Mouse (Mus musculus): ENCODE measurements around the gene Uqcrfs1. TPM values are rescaled to one million over a fixed set of nuclear protein-coding genes. Genes with fewer than 3 reads are reported as not detected.

The Uqcrfs1 gene
- 441 and 479 TPM in 2 replicates for polyA plus RNA-seq (2012; rRNA removed)

DNA sequence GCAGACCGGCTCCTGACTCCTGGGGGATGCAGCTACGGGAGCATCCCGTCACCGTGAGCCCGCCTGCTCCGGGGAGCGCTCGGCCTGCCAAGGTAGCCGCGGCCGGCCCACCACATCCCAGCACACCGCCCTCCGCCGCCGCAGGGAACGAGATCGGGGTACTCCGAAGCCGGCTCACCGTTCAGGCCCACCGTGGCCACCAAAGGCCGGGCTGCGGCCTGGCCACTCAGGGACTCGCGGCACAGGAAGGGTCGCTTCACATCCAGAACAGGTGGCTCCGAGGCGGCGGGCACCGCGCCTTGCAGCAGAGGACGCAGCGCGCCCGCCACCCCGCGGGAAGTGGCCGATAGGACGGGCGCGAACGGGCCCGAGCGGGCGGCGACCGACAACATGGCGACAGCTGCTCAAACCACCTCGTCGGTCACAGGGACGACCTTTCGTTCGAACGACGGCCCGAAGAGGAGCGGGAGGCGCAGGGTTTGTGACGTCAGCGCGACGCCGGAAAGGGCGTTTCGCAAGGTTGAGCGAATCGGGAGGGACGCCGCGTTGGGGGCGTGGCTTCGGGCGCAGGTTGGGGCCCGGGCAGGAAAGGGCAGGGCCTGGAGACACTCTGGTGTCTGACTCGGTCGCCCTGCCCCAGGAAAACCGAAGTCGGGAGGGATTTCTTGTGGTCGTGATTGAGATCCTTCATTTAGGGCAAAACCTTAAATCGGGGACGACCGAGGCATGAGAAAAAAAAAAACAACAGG, at the start of gene Uqcrfs1:
Uqcrfs1 (minus strand) TSS at position 507 of the 749 bp plus-strand sequence.
- under 1% methylated on average over 82 of the region's 82 CpGs for WGBS
- H3K27ac ChIP-seq (ENCODE audit: insufficient read depth, low read depth, low read length), result peak within 1 kb of the TSS; percentile 98
- TF ChIP-seq POLR2A (IDR thresholded peaks at IDR 0.05; ENCODE audit: low read depth, low read length) (peak; percentile 87), CTCF (conservative IDR thresholded peaks at IDR 0.05; ENCODE audit: insufficient read depth, insufficient read length, low read depth, low read length) (no peak)

DNA sequence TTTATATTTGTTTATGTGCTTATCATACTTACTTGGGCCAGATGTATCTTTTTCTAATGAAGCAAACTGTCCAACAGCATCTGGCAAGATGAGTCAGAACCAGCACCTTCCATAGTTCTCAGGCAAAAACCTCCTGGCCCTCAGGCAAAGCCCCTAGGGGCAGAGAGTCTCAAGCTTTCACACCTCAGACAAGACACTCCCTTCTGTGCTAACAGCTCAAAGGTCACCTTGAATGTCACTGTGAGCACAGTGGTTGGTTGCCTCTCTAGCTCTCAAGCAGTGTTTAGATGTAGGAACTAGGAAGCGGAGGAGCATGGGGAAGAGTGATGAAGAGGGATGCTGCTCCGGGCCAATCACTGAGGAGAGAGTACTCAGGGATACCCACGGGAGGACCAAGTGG, 40.6 kb upstream of the Uqcrfs1 start:
- no peak for DNase-seq
- no peak for TF ChIP-seq CTCF (conservative IDR thresholded peaks at IDR 0.05; ENCODE audit: insufficient read depth, insufficient read length, low read depth, low read length)
- no peak for TF ChIP-seq POLR2A (IDR thresholded peaks at IDR 0.05; ENCODE audit: low read depth, low read length)
- no peaks in the 10 kb centered on the region for H3K4me1 ChIP-seq (ENCODE audit: control insufficient read depth, insufficient read depth, low read length)
- H3K27ac ChIP-seq (ENCODE audit: insufficient read depth, low read depth, low read length), result no peak overlapping the region
- H3K27me3 ChIP-seq (replicated peaks; ENCODE audit: control insufficient read depth, insufficient read depth, low read length), result no peaks in the 10 kb centered on the region
- H3K4me3 ChIP-seq (ENCODE audit: insufficient read depth, low read depth, low read length), result no peak overlapping the region
- no peaks in the 10 kb centered on the region for H3K36me3 ChIP-seq (ENCODE audit: control insufficient read depth, insufficient read depth, low read length)
- WGBS, result 92% methylated on average over 3 of the region's 3 CpGs

More for the DNA sequence above, at the start of gene Uqcrfs1:
- Histone ChIP-seq H3K4me3 (ENCODE audit: insufficient read depth, low read depth, low read length) (peak within 1 kb of the TSS; percentile 99), H3K36me3 (ENCODE audit: control insufficient read depth, insufficient read depth, low read length) (peaks cover under 1% of the 10 kb centered on the region; the same call in 1 of the 2 replicates), H3K4me1 (ENCODE audit: control insufficient read depth, insufficient read depth, low read length) (peaks cover 4% of the 10 kb centered on the region; the same call in 1 of the 2 replicates), H3K27me3 (replicated peaks; ENCODE audit: control insufficient read depth, insufficient read depth, low read length) (no peaks in the 10 kb centered on the region)
- peak; percentile 98 for DNase-seq

DNA sequence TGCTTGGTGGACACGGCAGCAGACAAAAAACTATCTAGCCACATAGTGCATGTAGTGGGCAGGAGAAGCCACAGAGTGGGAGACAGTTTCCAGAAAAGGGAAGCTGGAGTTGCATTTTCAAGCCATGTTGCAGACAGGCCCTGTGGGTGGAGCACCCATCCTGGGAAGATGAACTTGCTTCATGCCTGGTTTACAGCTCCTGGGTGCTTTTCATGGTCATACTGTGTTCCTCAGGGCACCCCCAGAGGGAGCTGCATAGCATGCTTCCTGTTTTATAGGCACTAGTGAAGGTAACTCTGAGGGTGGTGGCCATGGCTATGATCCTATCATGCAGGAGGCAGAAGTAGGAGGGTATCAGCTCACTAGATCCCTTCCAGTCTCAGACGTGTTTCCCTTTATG, 37.4 kb upstream of the Uqcrfs1 start:
- H3K27ac ChIP-seq (ENCODE audit: insufficient read depth, low read depth, low read length), result no peak overlapping the region
- peak; percentile 1 for DNase-seq
- 69% methylated on average over 2 of the region's 2 CpGs for WGBS
- no peaks in the 10 kb centered on the region for H3K36me3 ChIP-seq (ENCODE audit: control insufficient read depth, insufficient read depth, low read length)
- TF ChIP-seq CTCF (conservative IDR thresholded peaks at IDR 0.05; ENCODE audit: insufficient read depth, insufficient read length, low read depth, low read length) (no peak), POLR2A (IDR thresholded peaks at IDR 0.05; ENCODE audit: low read depth, low read length) (no peak)
- no peaks in the 10 kb centered on the region for H3K4me1 ChIP-seq (ENCODE audit: control insufficient read depth, insufficient read depth, low read length)
- no peaks in the 10 kb centered on the region for H3K27me3 ChIP-seq (replicated peaks; ENCODE audit: control insufficient read depth, insufficient read depth, low read length)
- H3K4me3 ChIP-seq (ENCODE audit: insufficient read depth, low read depth, low read length), result no peak overlapping the region

DNA sequence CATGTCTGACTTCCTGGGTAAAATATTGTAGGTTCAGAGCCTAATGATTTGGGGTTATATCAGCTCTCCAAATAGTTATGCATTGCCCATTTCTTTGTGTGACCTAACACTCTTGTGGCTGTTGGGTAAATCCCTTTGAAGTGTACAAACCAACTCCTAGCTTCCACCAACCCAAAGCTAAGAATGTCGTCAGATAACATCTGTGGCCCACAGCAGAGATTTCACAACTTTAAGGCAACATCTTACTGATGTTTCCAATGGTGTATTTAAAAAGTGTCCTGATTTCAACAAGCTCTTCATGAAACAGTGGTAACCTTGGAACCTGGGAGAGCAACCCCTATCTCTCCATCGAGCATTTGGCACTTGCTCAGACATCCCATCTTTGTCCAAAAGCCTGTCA, 33.6 kb upstream of the Uqcrfs1 start:
- H3K27me3 ChIP-seq (replicated peaks; ENCODE audit: control insufficient read depth, insufficient read depth, low read length), result no peaks in the 10 kb centered on the region
- H3K36me3 ChIP-seq (ENCODE audit: control insufficient read depth, insufficient read depth, low read length), result no peaks in the 10 kb centered on the region
- no peak overlapping the region for H3K4me3 ChIP-seq (ENCODE audit: insufficient read depth, low read depth, low read length)
- TF ChIP-seq POLR2A (IDR thresholded peaks at IDR 0.05; ENCODE audit: low read depth, low read length) (no peak), CTCF (conservative IDR thresholded peaks at IDR 0.05; ENCODE audit: insufficient read depth, insufficient read length, low read depth, low read length) (no peak)
- H3K4me1 ChIP-seq (ENCODE audit: control insufficient read depth, insufficient read depth, low read length), result no peaks in the 10 kb centered on the region
- DNase-seq, result no peak
- no peak overlapping the region for H3K27ac ChIP-seq (ENCODE audit: insufficient read depth, low read depth, low read length)
- 73% methylated on average over 2 of the region's 2 CpGs for WGBS

DNA sequence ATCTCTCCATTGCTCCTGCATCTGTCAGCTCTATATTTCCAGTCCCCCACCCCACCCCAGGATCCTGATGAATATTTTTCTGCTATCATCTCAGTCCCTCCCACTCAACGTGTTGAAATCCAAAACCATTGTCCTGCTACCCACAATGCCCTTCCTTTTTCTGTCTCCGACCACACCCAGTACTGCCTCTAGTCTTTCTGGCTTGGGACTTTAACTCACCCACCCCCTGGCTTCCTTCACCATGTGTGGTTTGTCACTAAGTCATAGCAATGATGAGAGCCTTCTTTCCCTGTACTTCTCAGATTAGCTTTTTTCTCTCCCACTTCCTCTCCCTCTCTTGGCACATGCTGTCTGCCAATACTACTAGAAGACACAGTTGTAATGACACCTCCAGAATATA, 31.7 kb upstream of the Uqcrfs1 start:
- 55% methylated on average over 2 of the region's 2 CpGs for WGBS
- no peaks in the 10 kb centered on the region for H3K4me1 ChIP-seq (ENCODE audit: control insufficient read depth, insufficient read depth, low read length)
- no peak overlapping the region for H3K4me3 ChIP-seq (ENCODE audit: insufficient read depth, low read depth, low read length)
- H3K27me3 ChIP-seq (replicated peaks; ENCODE audit: control insufficient read depth, insufficient read depth, low read length), result no peaks in the 10 kb centered on the region
- no peak overlapping the region for H3K27ac ChIP-seq (ENCODE audit: insufficient read depth, low read depth, low read length)
- DNase-seq, result no peak
- TF ChIP-seq CTCF (conservative IDR thresholded peaks at IDR 0.05; ENCODE audit: insufficient read depth, insufficient read length, low read depth, low read length) (no peak), POLR2A (IDR thresholded peaks at IDR 0.05; ENCODE audit: low read depth, low read length) (no peak)
- H3K36me3 ChIP-seq (ENCODE audit: control insufficient read depth, insufficient read depth, low read length), result no peaks in the 10 kb centered on the region

DNA sequence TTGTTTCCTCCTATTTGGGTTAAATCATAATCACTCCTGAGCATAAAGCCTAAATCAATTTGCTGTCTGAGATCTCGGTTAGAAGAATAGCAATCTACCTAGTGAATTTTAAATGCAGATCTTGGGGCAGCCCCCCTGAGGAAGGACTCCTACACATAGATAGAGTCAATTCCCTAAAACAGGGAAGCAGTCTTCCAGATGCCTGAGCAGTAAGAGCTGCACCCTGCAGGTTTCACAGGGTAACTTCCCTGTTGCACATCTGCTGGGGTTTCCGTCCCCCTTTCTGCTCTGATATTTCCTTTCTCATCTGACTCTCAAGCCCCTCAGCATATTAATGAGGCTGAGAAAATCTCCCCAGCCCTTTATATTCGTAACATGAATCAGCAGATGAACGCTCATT, 27.8 kb upstream of the Uqcrfs1 start:
- no peak overlapping the region for H3K27ac ChIP-seq (ENCODE audit: insufficient read depth, low read depth, low read length)
- TF ChIP-seq CTCF (conservative IDR thresholded peaks at IDR 0.05; ENCODE audit: insufficient read depth, insufficient read length, low read depth, low read length), result no peak
- TF ChIP-seq POLR2A (IDR thresholded peaks at IDR 0.05; ENCODE audit: low read depth, low read length), result no peak
- no peak for DNase-seq
- no peaks in the 10 kb centered on the region for H3K27me3 ChIP-seq (replicated peaks; ENCODE audit: control insufficient read depth, insufficient read depth, low read length)
- no peaks in the 10 kb centered on the region for H3K36me3 ChIP-seq (ENCODE audit: control insufficient read depth, insufficient read depth, low read length)
- no peak overlapping the region for H3K4me3 ChIP-seq (ENCODE audit: insufficient read depth, low read depth, low read length)
- 81% methylated on average over 4 of the region's 4 CpGs for WGBS
- H3K4me1 ChIP-seq (ENCODE audit: control insufficient read depth, insufficient read depth, low read length), result no peaks in the 10 kb centered on the region

DNA sequence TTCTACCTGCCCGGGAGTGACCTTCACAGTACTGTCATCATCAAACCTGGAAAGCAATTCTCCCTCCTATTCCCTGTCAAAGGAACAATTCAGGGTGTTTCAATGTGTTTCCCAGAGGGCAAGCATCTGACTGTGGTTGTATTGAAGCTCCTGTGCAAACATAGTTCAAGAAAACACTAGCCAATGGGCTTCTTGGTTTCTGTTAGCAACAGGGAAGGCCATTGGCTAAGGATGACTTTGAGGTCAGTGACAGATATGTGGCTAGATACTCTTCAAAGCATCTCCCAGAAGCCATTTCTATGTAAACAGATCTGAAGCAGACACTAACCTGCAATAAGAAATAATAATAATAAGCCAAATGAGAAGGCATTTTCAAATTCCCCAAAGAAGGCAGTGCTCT, 25.0 kb upstream of the Uqcrfs1 start:
- WGBS, result 85% methylated on average over 1 of the region's 1 CpGs
- Histone ChIP-seq H3K27ac (ENCODE audit: insufficient read depth, low read depth, low read length) (no peak overlapping the region), H3K27me3 (replicated peaks; ENCODE audit: control insufficient read depth, insufficient read depth, low read length) (no peaks in the 10 kb centered on the region), H3K4me1 (ENCODE audit: control insufficient read depth, insufficient read depth, low read length) (no peaks in the 10 kb centered on the region), H3K36me3 (ENCODE audit: control insufficient read depth, insufficient read depth, low read length) (no peaks in the 10 kb centered on the region), H3K4me3 (ENCODE audit: insufficient read depth, low read depth, low read length) (no peak overlapping the region)
- TF ChIP-seq POLR2A (IDR thresholded peaks at IDR 0.05; ENCODE audit: low read depth, low read length) (no peak), CTCF (conservative IDR thresholded peaks at IDR 0.05; ENCODE audit: insufficient read depth, insufficient read length, low read depth, low read length) (no peak)
- DNase-seq, result no peak

All from kidney, adult 2 months (tissue).